Mouse (Mus musculus): ENCODE results near the gene Umodl1. TPM values are rescaled to one million over a fixed set of nuclear protein-coding genes. Genes with fewer than 3 reads are reported as not detected.
A peak's percentile ranks its signal among the peaks of the same experiment; 100 is the strongest.

Gene Umodl1
- polyA plus RNA-seq, 1 experiment, result 0.22 TPM

GRCm38 (mm10) chr17:31034674-31035356 is 80.4 kb downstream of the Umodl1 start:
- DNase-seq (ENCODE audit: extremely low spot score in 1 of 2, low spot score in 1 of 2), result no peak

GRCm38 (mm10) chr17:31036168-31036876 is 81.9 kb downstream of the Umodl1 start:
- peak; percentile 46 to 73 for DNase-seq (ENCODE audit: extremely low spot score in 1 of 2, low spot score in 1 of 2)

- no peak for DNase-seq (ENCODE audit: extremely low spot score in 1 of 2, low spot score in 1 of 2)
Observed at GRCm38 (mm10) chr17:31037331-31037730, 82.9 kb downstream of the Umodl1 start.

GRCm38 (mm10) chr17:31038381-31038780 is 83.9 kb downstream of the Umodl1 start:
- DNase-seq (ENCODE audit: extremely low spot score in 1 of 2, low spot score in 1 of 2), result no peak

- no peak for DNase-seq (ENCODE audit: extremely low spot score in 1 of 2, low spot score in 1 of 2)
Observed at GRCm38 (mm10) chr17:31039626-31040025, 85.2 kb downstream of the Umodl1 start.

- no peak for DNase-seq (ENCODE audit: extremely low spot score in 1 of 2, low spot score in 1 of 2)
Observed at GRCm38 (mm10) chr17:31040421-31040820, 86.0 kb downstream of the Umodl1 start.

- no peak for DNase-seq (ENCODE audit: extremely low spot score in 1 of 2, low spot score in 1 of 2)
Observed at GRCm38 (mm10) chr17:31042751-31043150, 88.3 kb downstream of the Umodl1 start.

GRCm38 (mm10) chr17:31057151-31057890 is 102.9 kb downstream of the Umodl1 start, which contains the start of gene Abcg1:
Abcg1 (plus strand) TSS chr17:31057675.
- peak in 1 of 2 experiments; percentile 77 for DNase-seq (ENCODE audit: extremely low spot score in 1 of 2, low spot score in 1 of 2)

GRCm38 (mm10) chr17:31057891-31058744 is 103.7 kb downstream of the Umodl1 start:
- DNase-seq (ENCODE audit: extremely low spot score in 1 of 2, low spot score in 1 of 2), result peak in 1 of 2 experiments; percentile 49

- DNase-seq (ENCODE audit: extremely low spot score in 1 of 2, low spot score in 1 of 2), result peak; percentile 82 to 91
Observed at GRCm38 (mm10) chr17:31058745-31059085, 104.3 kb downstream of the Umodl1 start.

GRCm38 (mm10) chr17:31060196-31060587 is 105.8 kb downstream of the Umodl1 start:
- no peak for DNase-seq (ENCODE audit: extremely low spot score in 1 of 2, low spot score in 1 of 2)

Other genes with a start within 250 kb of the Umodl1 start
- 0.70 and 0.74 TPM in 2 replicates for gene Glp1r, start 52.8 kb upstream of the Umodl1 start, polyA plus RNA-seq (2012; rRNA removed)
- 29.5 and 29.6 TPM in 2 replicates for gene Abcg1, start 103.0 kb downstream of the Umodl1 start, polyA plus RNA-seq (2012; rRNA removed)
- 0.24 and 1.8 TPM in 2 replicates for gene Tff3, start 175.0 kb downstream of the Umodl1 start, polyA plus RNA-seq (2012; rRNA removed)
- not detected in 2 replicates for gene Tff2, start 189.6 kb downstream of the Umodl1 start, polyA plus RNA-seq (2012; rRNA removed)
- gene Tff1, start 210.6 kb downstream of the Umodl1 start, polyA plus RNA-seq (2012; rRNA removed), result not detected in 2 replicates
- gene Tmprss3, start 244.3 kb downstream of the Umodl1 start, polyA plus RNA-seq (2012; rRNA removed), result 0.04 TPM in 1 of 2 replicates, not detected in the other